Mouse (Mus musculus) lung, postnatal 0 days (tissue): ENCODE data around the gene Usp22.

Experiments used
- CTCF ChIP-seq: IDR thresholded peaks from 2 replicates; pipeline ENCODE4 v1.5.1; 2016; ENCODE audit warnings: antibody characterized with exemption, mild to moderate bottlenecking
- EP300 ChIP-seq: IDR thresholded peaks from 2 replicates; pipeline ENCODE4 v1.6.1; 2016; ENCODE audit warnings: antibody characterized with exemption, mild to moderate bottlenecking, control low read depth

DNA sequence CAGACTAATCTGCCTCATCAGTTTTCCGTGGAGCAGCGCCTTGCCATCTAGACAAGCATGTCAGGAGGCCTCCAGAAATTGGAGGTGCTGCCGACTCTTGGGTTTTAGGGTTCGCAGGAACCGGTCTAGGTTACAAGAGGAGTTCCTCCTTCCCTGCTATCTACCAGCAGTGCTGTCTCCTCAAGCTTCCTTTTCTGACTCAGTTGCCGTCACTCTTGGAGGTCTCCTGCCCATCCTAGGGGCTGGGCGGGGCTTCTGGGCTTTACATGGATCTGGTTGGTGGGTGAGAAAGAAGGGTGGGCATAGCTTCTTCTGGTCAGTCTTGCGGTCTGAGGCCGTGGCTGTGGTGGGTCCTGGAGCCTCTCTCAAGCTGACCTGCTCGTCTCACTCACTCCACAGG, 45.5 kb downstream of the Usp22 start:
- TF ChIP-seq CTCF (no peak), EP300 (no peak)
